Mouse (Mus musculus) lung, adult 18-20 months (tissue): ENCODE results near the gene D430042O09Rik.

Experiments used
- DNase-seq, 2 experiments: peaks; one replicate each; pipeline ENCODE4 v3.0.0; 2022; ENCODE audit warnings: mixed read lengths in 2 of 2

The D430042O09Rik gene

DNA sequence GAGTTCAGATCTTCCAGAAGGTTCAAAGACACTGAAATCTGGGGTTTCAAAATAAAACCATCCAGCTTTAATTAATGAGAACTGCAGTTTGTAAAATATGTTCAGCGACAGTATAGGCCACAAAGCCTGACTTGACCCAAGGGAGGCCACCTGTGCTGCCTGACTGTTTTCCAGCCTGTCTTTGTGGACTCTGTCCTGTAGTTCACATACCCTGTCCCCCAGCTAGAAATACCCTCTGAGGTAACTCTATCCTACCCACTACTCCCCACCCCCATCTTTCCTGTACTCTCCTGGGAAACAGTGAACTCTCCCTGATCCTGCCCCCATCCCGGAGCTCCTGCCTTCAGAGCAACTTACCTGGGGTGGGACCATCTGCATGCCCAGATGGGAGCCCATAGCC is 175.5 kb downstream of the D430042O09Rik start:
- DNase-seq = no peak

- no peak for DNase-seq
Measured at GRCm38 (mm10) chr7:125886116-125886680, 178.5 kb downstream of the D430042O09Rik start.

DNA sequence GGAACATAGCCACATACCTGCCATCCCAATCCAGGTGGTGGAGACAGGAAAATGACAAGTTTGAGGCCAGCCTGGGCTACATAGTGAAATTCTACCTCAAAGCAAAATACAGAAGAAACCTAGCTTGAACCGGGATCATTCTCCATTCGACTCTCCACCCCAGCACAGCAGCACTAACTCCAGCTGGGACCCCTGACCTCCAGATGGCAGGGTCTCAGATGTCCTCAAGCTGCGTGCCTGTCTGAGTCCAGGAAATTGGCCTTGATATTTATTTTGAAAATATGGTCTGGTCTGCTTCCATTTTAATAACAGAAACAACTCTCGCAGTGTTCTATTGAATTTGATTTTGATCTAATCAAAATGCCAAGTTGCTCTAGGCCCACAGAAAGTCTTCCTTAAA is 179.4 kb downstream of the D430042O09Rik start:
- peak; percentile 20 to 28 for DNase-seq

DNA sequence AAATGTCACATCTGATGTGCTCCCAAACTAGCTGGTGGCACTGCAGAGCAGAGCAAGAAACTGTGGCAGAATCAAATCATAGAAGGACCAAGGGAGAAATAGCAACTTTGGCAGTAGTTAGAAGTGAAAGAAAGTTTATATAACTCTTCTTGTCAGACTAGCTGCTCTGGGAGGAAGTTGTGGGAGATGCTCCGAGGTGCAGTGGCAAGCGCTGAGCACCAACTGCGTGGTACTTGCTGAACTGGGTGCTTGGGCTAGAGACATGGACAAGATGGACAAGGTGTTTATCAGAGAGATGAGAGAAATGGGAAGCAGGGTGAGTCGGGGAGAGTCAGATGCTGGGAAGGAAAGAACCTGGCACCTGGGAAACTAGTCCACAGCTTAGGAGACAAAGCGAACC is 180.1 kb downstream of the D430042O09Rik start:
- DNase-seq = no peak

DNA sequence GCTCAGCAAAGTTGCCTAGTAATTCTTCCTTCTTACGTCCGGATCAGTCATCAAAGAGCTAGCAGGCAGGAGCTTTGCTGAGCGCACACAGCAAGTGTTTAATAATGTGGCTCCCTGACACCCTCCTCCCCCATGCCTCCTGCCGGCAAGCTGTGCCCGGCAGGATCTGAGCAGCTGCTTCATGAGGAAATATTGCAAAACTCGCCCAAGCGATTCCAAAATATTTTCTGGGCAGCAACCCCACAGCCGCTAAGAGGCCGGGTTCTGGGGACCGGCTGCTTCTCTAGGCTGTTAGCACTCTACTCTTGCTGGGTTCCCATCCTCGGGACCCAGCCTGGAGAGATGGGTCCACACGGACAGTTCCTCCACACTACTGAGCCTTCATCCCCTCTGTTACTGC is 180.7 kb downstream of the D430042O09Rik start:
- DNase-seq = peak; percentile 41 to 52

DNA sequence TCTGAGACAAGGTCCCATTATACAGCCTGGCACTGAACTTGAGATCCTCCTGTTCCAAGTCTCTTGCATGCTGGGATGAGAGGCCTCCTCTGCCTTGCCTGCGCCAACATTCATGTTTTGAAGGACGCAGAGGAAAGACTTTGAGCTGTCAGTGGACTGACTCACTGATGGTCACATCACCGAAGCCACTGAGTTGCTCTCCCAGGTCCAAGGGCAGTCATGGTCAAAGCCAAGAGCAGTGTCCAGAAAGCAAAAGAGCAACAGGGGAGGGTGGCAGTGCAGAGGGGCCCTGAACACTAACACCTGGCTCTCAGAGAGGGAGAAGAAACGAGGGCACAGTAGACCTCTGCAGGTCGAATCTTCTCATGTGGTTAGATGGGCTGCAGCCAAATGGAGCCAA is 185.9 kb downstream of the D430042O09Rik start:
- no peak for DNase-seq

- DNase-seq = no peak
Measured at GRCm38 (mm10) chr7:125897059-125897458, 189.4 kb downstream of the D430042O09Rik start.

GRCm38 (mm10) chr7:125899036-125899435 is 191.3 kb downstream of the D430042O09Rik start:
- peak; percentile 77 to 82 for DNase-seq

DNA sequence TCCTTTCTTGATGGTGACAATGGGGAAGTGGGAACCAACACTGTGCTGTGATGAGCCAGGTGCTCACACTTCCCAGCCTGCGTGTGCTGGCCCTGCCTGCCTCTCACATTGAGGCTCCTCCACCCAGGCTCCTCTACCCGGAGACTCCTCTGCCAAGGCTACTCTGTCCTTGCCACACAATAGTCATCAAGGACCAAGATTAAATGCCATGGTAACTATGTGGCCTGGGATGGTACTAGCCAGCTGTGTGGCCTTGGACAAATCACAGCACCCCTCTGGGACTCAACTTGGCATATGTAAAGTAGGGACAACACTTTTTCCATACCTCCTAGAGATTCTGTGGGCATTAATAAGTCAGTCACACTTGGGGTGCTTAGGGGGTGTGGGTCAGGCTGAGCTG is 192.2 kb downstream of the D430042O09Rik start:
- DNase-seq = no peak

DNA sequence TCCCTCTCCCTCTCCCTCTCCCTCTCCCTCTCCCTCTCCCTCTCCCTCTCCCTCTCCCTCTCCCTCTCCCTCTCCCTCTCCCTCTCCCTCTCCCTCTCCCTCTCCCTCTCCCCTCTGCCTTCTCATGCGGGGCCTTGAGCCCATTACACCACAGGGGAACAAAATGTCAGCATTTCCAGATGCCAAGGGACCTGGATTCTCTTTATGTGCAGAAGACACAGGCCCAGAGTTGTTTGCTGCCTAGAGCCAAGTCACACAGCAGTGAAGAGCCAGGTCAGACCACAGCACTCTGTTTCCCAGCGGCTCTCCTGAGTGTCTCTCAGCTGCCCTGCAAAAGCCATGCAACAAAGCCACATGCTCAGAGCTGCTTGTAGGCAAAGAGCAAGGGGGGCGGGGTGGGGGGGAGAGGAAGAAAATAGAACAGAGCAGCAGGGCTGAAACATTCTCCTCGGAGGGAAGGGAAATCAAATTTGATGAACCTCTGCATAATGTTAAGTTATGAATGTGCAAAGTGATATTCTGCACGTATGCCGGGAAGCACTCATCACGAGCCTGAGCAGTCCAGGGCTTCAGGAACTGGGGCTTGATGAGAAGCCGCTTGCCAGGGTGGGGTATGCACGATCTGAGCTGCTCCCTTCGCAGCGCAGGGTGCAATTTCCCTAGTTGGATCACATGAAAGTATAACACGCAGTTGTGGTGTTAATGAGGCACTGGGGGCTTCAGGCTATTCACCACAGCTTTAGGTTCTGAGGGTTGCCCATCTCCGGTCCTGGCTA is 192.9 kb downstream of the D430042O09Rik start:
- no peak for DNase-seq

- no peak for DNase-seq
Measured at GRCm38 (mm10) chr7:125920801-125921200, 213.1 kb downstream of the D430042O09Rik start.

DNA sequence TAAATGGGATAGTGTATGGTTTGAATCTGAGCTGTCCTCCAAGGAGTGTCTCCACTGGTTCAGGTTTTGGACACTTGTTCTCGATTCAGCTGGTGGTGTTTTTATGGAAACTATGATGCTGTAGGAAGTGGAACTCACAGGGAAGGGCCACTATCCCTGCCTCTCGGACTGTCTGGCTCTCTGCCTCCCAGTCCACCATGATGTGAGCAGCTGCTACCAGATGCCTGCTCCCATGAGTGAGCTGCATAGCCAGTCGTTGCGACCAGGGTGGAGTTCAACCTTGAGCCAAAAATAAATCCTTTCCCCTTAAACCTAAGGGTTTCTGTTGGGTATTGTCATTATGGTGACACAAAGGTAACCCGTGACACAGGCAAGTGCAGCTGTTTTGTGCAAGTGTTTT is 216.4 kb downstream of the D430042O09Rik start:
- no peak for DNase-seq
